Mouse (Mus musculus) liver, embryonic 14.5 days (tissue): Measurements from ENCODE around the gene Polr3b. TPM values are rescaled to one million over a fixed set of nuclear protein-coding genes. Genes with fewer than 3 reads are reported as not detected.

Experiments
- ATAC-seq: fragments of 200-750 bp; cut with Nextera tagmentation; 2 replicates; pipeline ENCODE4 v1.8.0; 2017; ENCODE audit warnings: moderate number of reproducible peaks, mild to moderate bottlenecking, moderate library complexity; ENCODE audit not compliant: insufficient read depth
- DNase-seq, 3 experiments: peaks; one replicate each; pipeline ENCODE4 v3.0.0-alpha.2; 2012 to 2013; ENCODE audit warnings: low read depth in 3 of 3, low spot score in 3 of 3
- H3K27ac ChIP-seq: fragments of 300-500 bp; sonication (generic); 2 replicates; pipeline ENCODE4 v1.5.1; 2014; ENCODE audit warnings: moderate library complexity, mild to moderate bottlenecking, control low read depth, inconsistent platforms
- H3K27me3 ChIP-seq: fragments of 300-500 bp; sonication (generic); 2 replicates; pipeline ENCODE4 v1.6.1; 2014; ENCODE audit warnings: mild to moderate bottlenecking, low read length, moderate library complexity; ENCODE audit not compliant: control insufficient read depth, insufficient read depth
- H3K36me3 ChIP-seq: fragments of 300-500 bp; sonication (generic); replicated peaks from 2 replicates; pipeline ENCODE4 v1.6.1; 2014; ENCODE audit warnings: low read depth; ENCODE audit not compliant: control insufficient read depth, insufficient read depth
- H3K4me1 ChIP-seq, 2 experiments: fragments of 200-500 bp in 1 of 2; fragments of 300-500 bp in 1 of 2; sonication (generic) in 1 of 2; replicated peaks; 2 replicates each; pipeline ENCODE4 v1.6.1; 2012 to 2014; ENCODE audit warnings: antibody characterized with exemption in 1 of 2, inconsistent platforms in 1 of 2, low read length in 1 of 2; ENCODE audit not compliant: control insufficient read depth in 2 of 2, insufficient read depth in 2 of 2
- H3K4me2 ChIP-seq: fragments of 300-500 bp; sonication (generic); 2 replicates; pipeline ENCODE4 v1.6.1; 2014; ENCODE audit warnings: low read depth, mild to moderate bottlenecking, control low read depth, moderate library complexity
- H3K4me3 ChIP-seq, 2 experiments: fragments of 200-500 bp in 1 of 2; fragments of 300-500 bp in 1 of 2; sonication (generic) in 1 of 2; 2 replicates each; pipeline ENCODE4 v1.5.1; 2012 to 2014; ENCODE audit warnings: low read depth in 2 of 2, low read length in 2 of 2, mild to moderate bottlenecking in 2 of 2, control low read depth in 1 of 2, inconsistent platforms in 1 of 2, moderate library complexity in 1 of 2; ENCODE audit not compliant: insufficient read depth in 1 of 2
- H3K9ac ChIP-seq: fragments of 300-500 bp; sonication (generic); replicated peaks from 2 replicates; pipeline ENCODE4 v1.6.1; 2014; ENCODE audit warnings: mild to moderate bottlenecking, control low read depth, moderate library complexity
- H3K9me3 ChIP-seq: fragments of 300-500 bp; sonication (generic); 2 replicates; pipeline ENCODE4 v1.6.1; 2016; ENCODE audit warnings: low read length, mixed read lengths; ENCODE audit not compliant: control insufficient read depth
- CTCF ChIP-seq: IDR thresholded peaks from 2 replicates; pipeline ENCODE4 v1.5.1; 2016; ENCODE audit warnings: antibody characterized with exemption, low read depth, control low read depth
- EP300 ChIP-seq: IDR thresholded peaks from 2 replicates; pipeline ENCODE4 v1.6.1; 2016; ENCODE audit warnings: antibody characterized with exemption, low read depth
- WGBS: fragments of 180-500 bp; shearing (Covaris S2); extraction: QIAGEN DNeasy Blood & Tissue Kit; methylation state at CpG from one replicate; pipeline ENCODE4 v1.1.7; 2014; ENCODE audit not compliant: insufficient replicate concordance; 5-methylcytosine and 5-hydroxymethylcytosine counted together
- polyA plus RNA-seq, 2 experiments: library from polyadenylated mRNA; depleted of rRNA in 1 of 2; stranded (reverse) in 1 of 2; unstranded in 1 of 2; fragments of >200 nt; fragmentation: Nextera tagmentation in 1 of 2; extraction: Ambion mirVana in 1 of 2; gene quantifications; 2 replicates each; pipeline versions ENCODE4 v1.2.1 to v1.2.3; 2012 to 2014

Gene Polr3b
- polyA plus RNA-seq, 2 experiments: 3.7 to 5.8 TPM

DNA sequence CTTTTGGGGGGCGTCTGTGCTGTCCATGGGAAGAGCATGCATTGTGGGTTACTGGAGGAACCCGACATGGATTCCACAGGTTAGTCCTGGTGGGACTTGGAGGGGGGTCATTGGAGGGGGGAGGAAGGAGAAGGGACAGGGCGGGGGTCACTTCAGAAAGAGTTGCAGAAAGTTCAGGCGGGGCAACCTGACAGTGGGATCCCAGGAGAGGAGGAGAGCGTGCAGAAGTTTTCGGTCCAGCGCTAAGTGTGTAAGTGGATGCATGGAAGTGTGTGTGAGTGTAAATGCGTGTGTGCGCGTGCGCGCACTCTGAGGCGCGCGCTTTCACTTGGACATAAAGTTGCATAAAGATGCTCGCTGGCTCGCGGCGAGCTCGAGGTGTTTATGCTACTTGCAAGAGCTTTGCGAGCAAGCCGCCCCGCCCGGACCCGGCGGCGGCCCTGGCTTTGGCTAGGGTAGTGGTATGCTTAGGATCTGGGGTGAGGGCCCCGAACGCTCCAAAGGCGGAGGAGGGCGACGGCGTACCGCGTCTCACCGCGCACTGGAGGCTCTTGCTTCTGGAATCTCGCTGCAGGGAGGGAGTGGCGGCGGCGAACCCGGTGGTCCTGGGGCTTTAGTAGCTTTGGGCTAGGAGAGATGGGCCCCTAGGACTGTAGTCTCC, 134.5 kb downstream of the Polr3b start:
- H3K4me2 ChIP-seq: no peak overlapping the region
- no peak for ATAC-seq
- no peak for DNase-seq
- peaks cover 89% of the 10 kb centered on the region for H3K27me3 ChIP-seq
- H3K9me3 ChIP-seq: no peaks in the 10 kb centered on the region
- H3K4me1 ChIP-seq: no peaks in the 10 kb centered on the region
- no peak overlapping the region for H3K9ac ChIP-seq
- TF ChIP-seq CTCF: no peak
- TF ChIP-seq EP300: no peak
- no peak overlapping the region for H3K27ac ChIP-seq
- H3K4me3 ChIP-seq: no peak overlapping the region
- WGBS: 1% methylated on average over 42 of the region's 42 CpGs
- H3K36me3 ChIP-seq: no peaks in the 10 kb centered on the region

DNA sequence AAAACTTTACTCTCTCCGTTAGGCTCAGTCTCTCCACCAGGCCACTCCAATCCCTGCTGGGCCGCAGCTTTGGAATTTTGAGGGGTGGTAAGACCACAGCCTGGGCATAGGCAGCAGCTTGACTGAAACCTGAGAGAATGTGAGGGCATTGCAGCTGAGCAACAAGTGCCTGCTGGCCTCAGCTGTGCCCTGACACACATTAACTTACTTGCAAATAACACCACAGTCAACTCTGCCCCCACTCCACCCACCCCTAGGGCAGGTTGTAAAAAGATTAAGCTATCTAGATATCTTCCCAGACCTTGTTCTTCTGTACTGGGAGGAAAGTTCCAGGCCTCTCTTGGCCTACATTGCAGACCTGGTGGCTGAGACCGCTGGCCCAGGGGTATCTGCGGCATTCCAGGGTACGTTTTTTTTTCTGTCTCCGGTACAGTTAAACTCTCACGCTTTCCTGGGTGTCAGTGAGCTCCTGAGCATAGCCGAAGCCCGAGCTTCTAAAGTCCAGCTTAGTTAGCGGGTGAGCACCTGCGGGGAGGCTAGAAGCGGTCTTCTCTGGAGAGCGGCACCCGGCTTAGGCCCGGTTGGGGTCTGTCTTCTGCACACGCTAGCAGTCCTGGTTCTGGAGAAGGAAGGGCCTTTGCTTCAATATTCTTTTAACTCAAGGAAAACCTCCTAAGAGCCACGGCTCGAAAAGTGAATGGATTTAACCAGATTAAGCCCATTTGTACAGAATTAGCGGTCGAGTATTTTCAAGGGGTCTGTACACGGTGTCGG, 135.5 kb downstream of the Polr3b start:
- Histone ChIP-seq H3K4me2 (no peak overlapping the region), H3K4me3 (no peak overlapping the region), H3K9ac (no peak overlapping the region), H3K36me3 (no peaks in the 10 kb centered on the region), H3K27me3 (peaks cover 96% of the 10 kb centered on the region), H3K4me1 (no peaks in the 10 kb centered on the region), H3K9me3 (no peaks in the 10 kb centered on the region), H3K27ac (no peak overlapping the region)
- WGBS: 6% methylated on average over 22 of the region's 22 CpGs
- DNase-seq (no peak), ATAC-seq (no peak)
- no peak for TF ChIP-seq CTCF
- no peak for TF ChIP-seq EP300

DNA sequence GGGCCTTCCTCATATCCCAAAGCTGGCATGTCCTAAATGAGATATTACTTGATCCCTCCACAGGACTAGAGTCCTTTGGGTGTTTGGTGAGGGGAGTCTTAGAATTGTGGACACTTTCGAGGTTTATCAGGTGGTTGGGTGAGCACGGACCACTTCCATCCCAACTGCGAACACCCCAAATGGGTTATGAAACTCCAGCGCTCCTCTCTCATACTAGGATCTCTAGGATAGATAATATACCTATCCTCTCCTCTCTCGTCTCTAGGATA, 136.0 kb downstream of the Polr3b start:
- Histone ChIP-seq H3K4me2 (no peak overlapping the region), H3K36me3 (no peaks in the 10 kb centered on the region), H3K9ac (no peak overlapping the region), H3K27ac (no peak overlapping the region), H3K9me3 (no peaks in the 10 kb centered on the region), H3K4me3 (no peak overlapping the region), H3K4me1 (no peaks in the 10 kb centered on the region), H3K27me3 (peaks cover 93% of the 10 kb centered on the region)
- ATAC-seq (no peak), DNase-seq (no peak)
- TF ChIP-seq EP300: no peak
- TF ChIP-seq CTCF: no peak
- WGBS: 5% methylated on average over 5 of the region's 5 CpGs

DNA sequence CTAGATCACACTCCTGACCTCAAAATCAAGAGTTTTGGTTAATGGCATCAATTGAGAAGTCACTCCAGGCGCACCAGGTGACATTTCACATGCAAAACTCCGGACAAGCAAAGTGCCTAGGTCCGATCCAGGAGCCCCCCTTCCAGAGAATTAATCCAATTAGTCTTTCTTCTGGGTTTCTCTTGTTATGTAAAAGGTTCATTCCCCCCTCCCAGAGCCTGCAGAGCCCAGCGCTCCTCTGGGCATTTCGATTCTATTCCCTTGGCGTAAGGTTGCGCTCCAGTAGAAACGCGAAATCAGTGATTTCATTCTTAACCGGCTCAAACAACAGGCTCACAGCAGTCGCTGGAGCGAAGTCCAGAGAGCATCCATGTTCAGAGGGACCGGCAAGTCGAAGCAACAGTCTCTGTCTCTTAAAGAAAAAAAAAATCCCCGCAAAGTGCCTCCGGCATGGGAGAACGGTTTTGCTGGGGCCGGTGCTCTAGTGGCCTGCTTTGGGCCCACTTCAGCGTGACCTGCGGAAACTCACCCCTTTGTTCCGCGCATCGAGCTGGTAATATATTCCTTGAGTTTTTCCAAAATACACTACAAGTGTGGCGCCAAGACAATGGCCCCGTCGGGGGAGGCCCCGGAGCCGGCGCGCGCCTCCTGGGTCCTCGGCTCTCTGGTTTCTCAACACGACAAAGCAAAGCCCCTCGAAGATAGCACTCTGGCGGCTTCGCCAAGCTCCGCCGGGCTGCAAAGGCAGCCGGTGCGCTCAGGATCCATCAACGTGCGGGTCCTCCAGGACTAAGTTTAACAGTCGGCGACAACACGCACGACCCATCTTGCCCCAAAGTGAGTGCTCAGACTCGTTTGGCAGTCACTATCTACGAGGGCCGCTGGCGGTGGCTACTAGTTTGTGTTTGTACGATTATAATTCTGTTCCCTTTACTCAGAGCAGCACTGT, 136.7 kb downstream of the Polr3b start:
- H3K36me3 ChIP-seq: no peaks in the 10 kb centered on the region
- no peak overlapping the region for H3K9ac ChIP-seq
- TF ChIP-seq EP300: no peak
- TF ChIP-seq CTCF: no peak
- no peaks in the 10 kb centered on the region for H3K4me1 ChIP-seq
- DNase-seq: no peak
- H3K27ac ChIP-seq: no peak overlapping the region
- H3K4me3 ChIP-seq: no peak overlapping the region
- no peaks in the 10 kb centered on the region for H3K9me3 ChIP-seq
- WGBS: 3% methylated on average over 51 of the region's 51 CpGs
- H3K27me3 ChIP-seq: peaks cover 88% of the 10 kb centered on the region
- no peak for ATAC-seq
- H3K4me2 ChIP-seq: no peak overlapping the region

DNA sequence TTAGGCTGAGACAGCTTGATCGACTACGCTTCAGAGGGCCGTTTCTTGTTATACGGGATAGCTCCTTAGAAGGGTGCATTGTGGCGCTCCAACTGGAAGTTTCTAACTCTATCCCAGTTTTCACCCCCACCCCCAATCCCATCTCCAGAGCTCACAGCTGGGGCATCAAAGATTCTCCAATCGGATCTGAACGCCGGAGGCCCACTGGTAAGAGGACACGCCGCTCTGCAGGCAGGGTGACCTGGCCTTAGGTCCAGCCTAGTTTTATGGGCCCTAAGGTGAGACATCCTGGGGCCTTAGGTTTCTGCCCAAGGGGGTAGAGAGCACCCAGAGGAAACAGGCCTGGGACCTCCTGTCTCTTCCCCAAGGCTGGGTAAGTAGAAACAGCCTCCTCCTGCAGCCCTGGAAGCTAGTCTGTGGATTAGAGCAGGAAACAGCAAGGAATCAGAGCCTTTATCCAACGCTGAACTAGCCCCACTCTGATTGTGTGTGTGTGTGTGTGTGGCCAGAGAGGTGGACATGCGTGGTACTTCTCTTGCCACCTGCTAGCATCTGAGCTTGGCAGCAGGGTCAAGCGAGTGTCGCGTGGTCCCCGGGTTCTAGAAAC, 137.5 kb downstream of the Polr3b start:
- H3K9ac ChIP-seq: no peak overlapping the region
- no peak overlapping the region for H3K27ac ChIP-seq
- H3K4me3 ChIP-seq: no peak overlapping the region
- no peak for TF ChIP-seq CTCF
- no peak for TF ChIP-seq EP300
- H3K36me3 ChIP-seq: no peaks in the 10 kb centered on the region
- H3K4me2 ChIP-seq: no peak overlapping the region
- H3K4me1 ChIP-seq: no peaks in the 10 kb centered on the region
- H3K9me3 ChIP-seq: no peaks in the 10 kb centered on the region
- 7% methylated on average over 16 of the region's 16 CpGs for WGBS
- no peak for DNase-seq
- no peak for ATAC-seq
- peaks cover 80% of the 10 kb centered on the region for H3K27me3 ChIP-seq
